9 mouse cellular contexts compared by ENCODE assay signal in the genomic region with DNA sequence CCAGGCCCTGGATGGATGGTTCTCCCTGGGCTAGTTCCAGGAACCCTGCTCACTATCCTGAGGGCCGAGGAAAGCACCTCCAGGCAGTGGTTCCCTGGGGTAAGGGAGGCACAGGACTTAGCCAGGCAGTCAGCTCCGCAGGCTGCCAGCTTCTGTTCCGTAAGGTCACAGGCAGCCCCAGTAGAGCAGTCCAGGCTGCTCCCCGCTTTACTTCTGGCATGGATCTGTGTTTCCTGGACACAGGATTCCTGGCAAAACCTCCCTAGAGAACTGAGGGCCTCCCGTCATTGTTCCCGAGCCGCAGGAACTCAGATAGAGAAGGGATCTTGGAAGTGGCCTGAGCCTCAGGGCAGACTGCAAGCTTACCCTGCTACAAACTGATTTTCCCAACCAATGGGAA.
DNase-seq lines count a peak whose midpoint lies in the region; ATAC-seq and TF ChIP-seq lines count a peak whose summit lies in the region.
"Had no signal": no experiment of that assay in that cellular context is flagged by ENCODE, and none has a peak within 500 bp of the region (broad histone marks: within the 10 kb centered on the region; RNA-seq: fewer than 3 reads in every experiment).

No protein-coding gene starts in this region.

- no peak for TF ChIP-seq CTCF in heart, postnatal 0 days (IDR thresholded peaks at IDR 0.05; ENCODE audit: low read depth)
- no peak for TF ChIP-seq CTCF in cerebellum, adult 2 months (IDR thresholded peaks at IDR 0.05; ENCODE audit: borderline replicate concordance, insufficient read depth, low read depth, low read length)

- no peak for TF ChIP-seq POLR2A in cerebellum, adult 2 months (IDR thresholded peaks at IDR 0.05; ENCODE audit: borderline replicate concordance, insufficient read depth, low read length)

- H3K27ac ChIP-seq in heart, postnatal 0 days (ENCODE audit: low read depth) = peak overlapping the region; percentile 86
- H3K27ac ChIP-seq in limb, embryonic 12.5 days = peak overlapping the region; percentile 20; the same call in 1 of the 2 replicates
- no peak overlapping the region for H3K27ac ChIP-seq in cerebellum, adult 2 months (ENCODE audit: insufficient read depth, low read length)

- no peaks in the 10 kb centered on the region for H3K9me3 ChIP-seq in heart, postnatal 0 days (replicated peaks; ENCODE audit: control insufficient read depth, low read length)
- H3K9me3 ChIP-seq in limb, embryonic 12.5 days = no peaks in the 10 kb centered on the region

- no peaks in the 10 kb centered on the region for H3K36me3 ChIP-seq in heart, postnatal 0 days (replicated peaks; ENCODE audit: control insufficient read depth, insufficient read depth, low read length)
- H3K36me3 ChIP-seq in limb, embryonic 12.5 days = no peaks in the 10 kb centered on the region

- peak; percentile 42 for DNase-seq in testis, postnatal 14 days (ENCODE audit: low spot score)
- DNase-seq in testis, postnatal 10 days (ENCODE audit: low spot score) = no peak
- peak; percentile 63 for DNase-seq in heart, postnatal 0 days (ENCODE audit: low spot score)
- DNase-seq in cerebellum, adult 2 months = no peak
- no peak for DNase-seq in frontal cortex, postnatal 10 days (ENCODE audit: low spot score in 2 of 2)
- no peak for DNase-seq in right cerebral cortex, adult 18-20 months

- no peaks in the 10 kb centered on the region for H3K27me3 ChIP-seq in heart, postnatal 0 days (ENCODE audit: control insufficient read depth, insufficient read depth, low read length)
- no peaks in the 10 kb centered on the region for H3K27me3 ChIP-seq in limb, embryonic 12.5 days
- no peaks in the 10 kb centered on the region for H3K27me3 ChIP-seq in cerebellum, adult 2 months (ENCODE audit: control insufficient read depth, insufficient read depth, low read length)

- TF ChIP-seq EP300 in heart, postnatal 0 days (IDR thresholded peaks at IDR 0.05; ENCODE audit: low read depth) = peak; percentile 84

- ATAC-seq in heart, postnatal 0 days (ENCODE audit: insufficient read depth, low read depth) = peak; percentile 69
- ATAC-seq in limb, embryonic 12.5 days (ENCODE audit: insufficient number of reproducible peaks, insufficient read depth, low FRiP score, low TSS enrichment, low read depth) = no peak
- no peak for ATAC-seq in erythroid progenitor cell, adult 5-6 weeks (replicated peaks; ENCODE audit: low FRiP score, poor library complexity, severe bottlenecking)

- no peak overlapping the region for H3K4me3 ChIP-seq in heart, postnatal 0 days (ENCODE audit: low read depth, low read length)
- no peak overlapping the region for H3K4me3 ChIP-seq in limb, embryonic 12.5 days (replicated peaks)
- H3K4me3 ChIP-seq in cerebellum, adult 2 months (replicated peaks; ENCODE audit: insufficient read depth, low read depth, low read length) = no peak overlapping the region
- H3K4me3 ChIP-seq: megakaryocyte, embryonic 14.5 days had no signal

- peaks cover 22% of the 10 kb centered on the region for H3K4me1 ChIP-seq in heart, postnatal 0 days (ENCODE audit: control insufficient read depth, insufficient read depth)
- H3K4me1 ChIP-seq in limb, embryonic 12.5 days (replicated peaks) = peaks cover 15% of the 10 kb centered on the region
- no peaks in the 10 kb centered on the region for H3K4me1 ChIP-seq in cerebellum, adult 2 months (ENCODE audit: control insufficient read depth, insufficient read depth, low read length)

- H3K9ac ChIP-seq in heart, postnatal 0 days (replicated peaks; ENCODE audit: low read depth, low read length) = peak overlapping the region; percentile 43; the same call in 1 of the 2 replicates
- H3K9ac ChIP-seq in limb, embryonic 12.5 days (replicated peaks) = no peak overlapping the region

- whole genome bisulfite sequencing in heart, postnatal 0 days = 37% methylated on average over 7 of the region's 7 CpGs
- WGBS in limb, embryonic 12.5 days = 67% methylated on average over 7 of the region's 7 CpGs
- WGBS in cerebellum, adult 2 months = 12% methylated on average over 7 of the region's 7 CpGs

- no peak overlapping the region for H3K4me2 ChIP-seq in heart, postnatal 0 days (ENCODE audit: low read depth, low read length)
- H3K4me2 ChIP-seq in limb, embryonic 12.5 days = no peak overlapping the region

Comparison
In these comparisons a context has a peak if more than half of its experiments do, and no peak if none do; other contexts are left out.
1. DNase-seq: peak in testis, postnatal 14 days (single experiment) and heart, postnatal 0 days (single experiment); none in testis, postnatal 10 days (single experiment), cerebellum, adult 2 months (0 of 2), frontal cortex, postnatal 10 days (0 of 2) and right cerebral cortex, adult 18-20 months (single experiment).